Mouse (Mus musculus): ENCODE measurements around the gene Sp9. TPM values are rescaled to one million over a fixed set of nuclear protein-coding genes. Genes with fewer than 3 reads are reported as not detected.

Sp9 gene
- total RNA-seq, 1 experiment from 2014 or later: not detected

GRCm38 (mm10) chr2:73291130-73291529, 19.4 kb downstream of the Sp9 start:
- no peak for ATAC-seq (replicated peaks in 1 of 2; ENCODE audit: insufficient read depth in 1 of 2, low FRiP score in 2 of 2, low TSS enrichment in 1 of 2, low read depth in 1 of 2, poor library complexity in 2 of 2, severe bottlenecking in 2 of 2)

- ATAC-seq (replicated peaks in 1 of 2; ENCODE audit: insufficient read depth in 1 of 2, low FRiP score in 2 of 2, low TSS enrichment in 1 of 2, low read depth in 1 of 2, poor library complexity in 2 of 2, severe bottlenecking in 2 of 2): no peak
These were observed 23.3 kb downstream of the Sp9 start for GRCm38 (mm10) chr2:73295023-73295422.

- ATAC-seq (replicated peaks in 1 of 2; ENCODE audit: insufficient read depth in 1 of 2, low FRiP score in 2 of 2, low TSS enrichment in 1 of 2, low read depth in 1 of 2, poor library complexity in 2 of 2, severe bottlenecking in 2 of 2): no peak
These were observed 26.4 kb downstream of the Sp9 start for GRCm38 (mm10) chr2:73298154-73298553.

DNA sequence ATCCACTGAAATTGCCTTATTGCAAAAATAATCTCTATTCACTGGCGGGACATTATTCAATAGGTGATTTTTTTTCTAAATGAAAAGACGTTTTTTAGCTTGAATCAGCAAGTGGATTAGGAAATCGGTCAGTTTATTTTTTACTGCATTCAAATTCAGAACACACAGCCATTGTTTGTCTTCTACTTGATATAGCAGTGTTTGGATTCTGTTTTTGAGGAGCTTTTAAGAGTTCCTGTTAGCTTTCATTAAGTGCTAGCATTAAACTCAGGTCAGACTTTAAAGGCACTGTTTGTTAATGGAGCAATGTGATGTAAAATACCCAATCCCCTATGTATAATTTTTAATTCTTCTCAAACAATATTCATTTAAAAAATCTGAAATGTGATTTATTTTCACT, 27.1 kb downstream of the Sp9 start:
- ATAC-seq (replicated peaks in 1 of 2; ENCODE audit: insufficient read depth in 1 of 2, low FRiP score in 2 of 2, low TSS enrichment in 1 of 2, low read depth in 1 of 2, poor library complexity in 2 of 2, severe bottlenecking in 2 of 2): no peak

- ATAC-seq (replicated peaks in 1 of 2; ENCODE audit: insufficient read depth in 1 of 2, low FRiP score in 2 of 2, low TSS enrichment in 1 of 2, low read depth in 1 of 2, poor library complexity in 2 of 2, severe bottlenecking in 2 of 2): no peak
These were observed 30.3 kb downstream of the Sp9 start for GRCm38 (mm10) chr2:73301979-73302378.

- ATAC-seq (replicated peaks in 1 of 2; ENCODE audit: insufficient read depth in 1 of 2, low FRiP score in 2 of 2, low TSS enrichment in 1 of 2, low read depth in 1 of 2, poor library complexity in 2 of 2, severe bottlenecking in 2 of 2): no peak
These were observed 31.0 kb downstream of the Sp9 start for GRCm38 (mm10) chr2:73302722-73303121.

DNA sequence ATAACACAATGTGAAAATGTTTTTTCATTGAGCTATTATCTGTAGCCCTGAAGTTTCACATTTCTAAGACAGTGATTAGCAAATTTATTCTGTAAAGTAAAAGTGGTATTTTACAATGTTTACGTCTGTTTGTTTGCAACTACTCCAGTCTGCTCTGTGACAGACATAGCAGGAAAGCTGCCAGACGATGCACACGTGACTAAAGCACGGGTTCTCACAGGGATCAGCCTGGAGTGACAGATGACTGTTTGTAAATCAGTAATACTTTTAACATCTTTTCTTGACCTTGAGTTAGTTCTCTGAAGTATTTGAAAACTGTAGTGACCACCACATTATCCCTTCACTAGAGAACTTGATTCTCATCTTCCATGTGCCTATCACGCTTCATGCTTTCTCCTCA, 32.8 kb downstream of the Sp9 start:
- ATAC-seq (replicated peaks in 1 of 2; ENCODE audit: insufficient read depth in 1 of 2, low FRiP score in 2 of 2, low TSS enrichment in 1 of 2, low read depth in 1 of 2, poor library complexity in 2 of 2, severe bottlenecking in 2 of 2): no peak

- no peak for ATAC-seq (replicated peaks in 1 of 2; ENCODE audit: insufficient read depth in 1 of 2, low FRiP score in 2 of 2, low TSS enrichment in 1 of 2, low read depth in 1 of 2, poor library complexity in 2 of 2, severe bottlenecking in 2 of 2)
These were observed 34.3 kb downstream of the Sp9 start for GRCm38 (mm10) chr2:73306006-73306405.

DNA sequence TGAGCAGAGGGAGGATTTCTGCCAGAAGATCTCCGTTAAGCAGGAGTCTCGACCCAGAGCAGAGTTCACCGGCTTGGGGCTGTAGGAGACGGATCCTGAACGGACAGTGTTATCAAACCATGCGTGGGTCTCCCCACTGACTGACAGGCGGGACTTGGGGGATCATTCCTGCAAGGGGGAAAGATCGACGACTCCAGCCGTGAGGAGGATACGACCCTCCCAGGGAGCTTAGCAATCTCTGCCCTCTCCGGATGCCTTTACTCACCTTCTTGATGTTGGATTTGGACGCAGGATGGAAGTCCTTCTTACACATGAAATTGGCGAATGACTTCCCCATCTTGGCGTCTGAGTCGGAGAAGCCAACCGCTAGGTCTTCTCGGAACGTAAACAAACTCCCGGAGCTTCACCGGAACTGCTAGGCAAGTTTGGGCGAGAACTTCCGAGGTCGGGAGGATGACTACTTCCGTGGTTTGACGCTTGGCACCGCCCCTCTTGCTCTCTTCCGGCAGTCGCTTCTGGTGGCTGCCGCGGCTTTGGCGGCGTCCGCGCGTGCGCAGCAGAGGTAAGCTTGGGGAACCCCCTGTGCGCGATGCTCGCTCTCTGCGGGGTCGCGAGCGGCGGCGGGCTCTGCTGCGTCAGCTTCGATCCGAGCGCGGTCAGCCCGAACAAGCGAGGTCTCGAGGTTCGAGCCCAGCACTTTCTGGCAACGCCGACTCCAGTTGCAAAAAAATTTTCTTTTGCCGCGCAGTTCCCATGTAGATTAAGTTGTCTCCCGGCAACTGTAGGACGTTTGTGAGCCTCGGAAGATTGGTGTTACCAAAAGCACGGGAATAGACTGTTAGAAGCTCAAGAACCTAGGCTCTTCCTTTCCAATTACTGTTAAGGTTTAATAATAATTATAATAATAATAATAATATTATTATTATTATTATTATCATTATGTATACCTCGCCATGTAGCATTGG, 40.7 kb downstream of the Sp9 start, which contains the start of the genes Scrn3 and Cir1:
Gene Scrn3, plus strand, starts transcription at position 450 of the 965 bp plus-strand sequence.
Gene Cir1, minus strand, starts transcription at position 550 of the 965 bp plus-strand sequence.
- peak; percentile 92 to 99 for ATAC-seq (replicated peaks in 1 of 2; ENCODE audit: insufficient read depth in 1 of 2, low FRiP score in 2 of 2, low TSS enrichment in 1 of 2, low read depth in 1 of 2, poor library complexity in 2 of 2, severe bottlenecking in 2 of 2)

- 0 out of 4 replicates have a peak, but pooled peaks of 1 of the 2 experiments have one; percentile 6 for ATAC-seq (replicated peaks in 1 of 2; ENCODE audit: insufficient read depth in 1 of 2, low FRiP score in 2 of 2, low TSS enrichment in 1 of 2, low read depth in 1 of 2, poor library complexity in 2 of 2, severe bottlenecking in 2 of 2)
These were observed 41.4 kb downstream of the Sp9 start for GRCm38 (mm10) chr2:73313117-73313501.

DNA sequence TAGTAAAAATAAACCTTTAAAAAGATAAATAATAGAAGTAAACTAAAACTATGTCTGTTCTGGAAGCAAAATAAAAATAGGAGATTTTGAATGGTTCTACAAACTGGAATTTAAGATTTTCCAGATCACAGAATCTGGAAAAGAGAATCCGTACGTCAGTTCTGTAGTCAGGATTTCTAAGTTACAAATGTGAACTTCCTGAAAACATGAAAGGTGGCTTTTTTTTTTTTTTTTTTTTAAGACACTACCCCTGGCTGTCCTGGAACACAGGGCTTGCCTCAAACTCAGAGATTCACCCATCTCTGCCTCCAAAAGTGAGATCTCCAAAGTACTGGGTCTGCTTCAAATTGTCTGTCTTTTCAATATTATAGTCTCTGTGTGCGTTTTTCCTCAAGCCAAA, 42.6 kb downstream of the Sp9 start:
- ATAC-seq (replicated peaks in 1 of 2; ENCODE audit: insufficient read depth in 1 of 2, low FRiP score in 2 of 2, low TSS enrichment in 1 of 2, low read depth in 1 of 2, poor library complexity in 2 of 2, severe bottlenecking in 2 of 2): no peak

DNA sequence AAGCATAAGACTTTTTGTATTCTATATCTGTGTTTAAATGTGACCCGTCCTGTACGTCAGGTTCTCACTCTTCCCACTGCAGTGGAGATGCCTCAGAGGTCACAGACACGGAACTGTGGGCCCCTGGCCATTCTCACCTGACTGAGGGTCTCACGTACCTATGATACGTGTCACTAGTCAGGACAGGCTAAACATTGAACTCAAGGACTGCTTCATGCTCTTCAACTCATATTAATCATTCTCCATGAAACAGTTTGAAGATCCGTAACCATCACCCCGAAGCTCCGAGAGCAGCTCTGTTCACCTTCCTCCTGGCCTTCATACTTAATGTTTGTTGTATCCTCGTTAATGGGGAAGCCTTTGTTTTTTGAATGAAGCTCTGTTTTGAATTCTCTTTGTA, 45.7 kb downstream of the Sp9 start:
- no peak for ATAC-seq (replicated peaks in 1 of 2; ENCODE audit: insufficient read depth in 1 of 2, low FRiP score in 2 of 2, low TSS enrichment in 1 of 2, low read depth in 1 of 2, poor library complexity in 2 of 2, severe bottlenecking in 2 of 2)

DNA sequence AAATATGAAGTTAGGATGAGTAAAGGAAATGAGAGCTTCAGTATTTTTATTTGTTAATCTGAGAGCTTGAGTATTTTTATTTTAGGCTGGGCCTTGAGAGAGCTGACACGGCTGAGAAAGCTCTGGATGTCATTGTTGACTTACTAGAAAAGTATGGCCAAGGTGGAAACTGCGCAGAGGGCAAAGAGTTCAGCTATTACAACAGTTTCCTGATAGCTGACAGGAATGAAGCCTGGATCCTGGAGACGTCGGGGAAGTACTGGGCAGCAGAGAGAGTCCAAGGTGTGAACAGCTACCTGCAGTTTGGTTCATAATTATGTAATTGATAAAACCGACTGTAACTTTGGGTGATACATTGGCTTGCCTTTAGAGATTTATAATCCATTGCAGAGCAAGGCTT, 47.5 kb downstream of the Sp9 start:
- no peak for ATAC-seq (replicated peaks in 1 of 2; ENCODE audit: insufficient read depth in 1 of 2, low FRiP score in 2 of 2, low TSS enrichment in 1 of 2, low read depth in 1 of 2, poor library complexity in 2 of 2, severe bottlenecking in 2 of 2)

DNA sequence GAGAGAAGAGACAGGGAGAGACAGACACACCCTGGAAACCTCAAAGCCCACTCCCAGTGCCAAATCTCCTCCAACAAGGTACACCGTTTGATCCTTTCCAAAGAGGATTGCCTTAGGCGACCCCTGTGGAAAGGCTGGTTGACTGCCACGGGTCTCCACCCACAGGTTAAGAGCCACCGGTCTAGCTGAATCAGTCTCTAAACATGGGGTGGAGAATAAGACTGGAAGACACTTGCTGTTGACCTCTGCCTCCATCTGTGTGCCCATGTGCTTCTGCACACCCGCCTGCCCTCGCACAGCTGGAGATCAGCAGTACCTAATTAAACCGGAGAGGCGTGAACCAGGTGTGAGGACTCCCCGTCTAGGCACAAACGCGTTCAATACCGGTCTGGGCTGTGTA, 51.3 kb downstream of the Sp9 start:
- ATAC-seq (replicated peaks in 1 of 2; ENCODE audit: insufficient read depth in 1 of 2, low FRiP score in 2 of 2, low TSS enrichment in 1 of 2, low read depth in 1 of 2, poor library complexity in 2 of 2, severe bottlenecking in 2 of 2): no peak

DNA sequence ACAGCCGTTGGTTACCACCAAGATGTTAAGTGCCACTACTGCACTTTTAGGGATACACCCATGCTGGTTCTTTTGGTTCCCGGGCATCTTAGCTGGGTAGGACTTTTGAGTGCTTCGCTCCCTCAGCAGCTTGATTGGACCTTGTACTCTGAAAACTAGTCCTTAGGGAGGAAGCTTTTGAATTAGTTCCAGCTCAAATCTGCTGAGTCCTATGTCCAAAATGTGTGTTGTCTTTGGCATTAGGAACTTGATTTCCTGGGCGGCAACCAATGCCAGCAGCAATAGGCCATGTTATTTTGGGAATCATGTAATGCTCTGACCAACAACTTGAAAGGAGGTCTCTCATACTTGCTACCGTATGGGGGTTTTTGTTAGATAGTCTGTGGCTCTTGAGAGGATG, 54.1 kb downstream of the Sp9 start:
- no peak for ATAC-seq (replicated peaks in 1 of 2; ENCODE audit: insufficient read depth in 1 of 2, low FRiP score in 2 of 2, low TSS enrichment in 1 of 2, low read depth in 1 of 2, poor library complexity in 2 of 2, severe bottlenecking in 2 of 2)

Measured in hematopoietic stem cell, adult 5-6 weeks (primary cell).